Mouse (Mus musculus): ENCODE data around the gene Tatdn3.

- no peak for TF ChIP-seq CTCF (IDR thresholded peaks at IDR 0.05; ENCODE audit: control insufficient read depth, insufficient read depth, low read length)
- TF ChIP-seq POLR2A (IDR thresholded peaks at IDR 0.05; ENCODE audit: borderline replicate concordance, control insufficient read depth, low read depth, low read length): no peak
Measured at GRCm38 (mm10) chr1:191099114-191099513, 36.4 kb upstream of the Tatdn3 start.

All from bone marrow, adult 2 months (tissue).